Mouse (Mus musculus) CD4-positive helper T cell, adult 2 months (primary cell): ENCODE data around the gene Dnm2.
A peak's percentile ranks its signal among the peaks of the same experiment; 100 is the strongest.

ENCODE experiments used
- DNase-seq: peaks from one replicate; pipeline ENCODE4 v3.0.0-alpha.2; 2012; ENCODE audit warnings: low read depth, missing footprints, low spot score

The Dnm2 gene

DNA sequence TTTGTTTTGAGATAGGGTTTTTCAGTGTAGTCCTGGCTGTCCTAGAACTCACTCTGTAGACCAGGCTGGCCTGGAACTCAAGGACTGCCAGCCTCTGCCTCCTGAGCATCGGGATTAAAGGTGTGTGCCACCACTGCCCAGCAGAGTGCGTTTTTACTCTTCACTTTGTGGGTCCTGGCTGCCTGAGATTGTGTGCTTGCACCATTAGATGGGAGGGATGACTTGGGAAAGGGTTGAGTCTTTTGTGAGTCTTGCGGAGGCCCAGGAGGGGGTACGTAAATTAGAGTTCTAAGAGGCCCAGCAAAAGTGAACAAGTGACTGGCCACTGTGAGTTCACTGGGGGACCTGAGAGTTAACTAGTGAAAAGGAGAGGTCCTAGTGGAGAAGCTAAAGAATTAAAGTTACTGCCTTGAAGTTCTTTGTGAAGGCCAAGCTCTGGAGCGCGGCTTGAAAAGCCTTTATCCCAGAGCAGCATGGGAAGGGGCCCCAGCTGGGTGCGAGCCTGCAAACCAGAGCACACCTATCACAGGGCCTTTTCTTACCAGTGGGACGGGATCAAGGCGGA, 120.7 kb downstream of the Dnm2 start:
- peak; percentile 22 for DNase-seq

DNA sequence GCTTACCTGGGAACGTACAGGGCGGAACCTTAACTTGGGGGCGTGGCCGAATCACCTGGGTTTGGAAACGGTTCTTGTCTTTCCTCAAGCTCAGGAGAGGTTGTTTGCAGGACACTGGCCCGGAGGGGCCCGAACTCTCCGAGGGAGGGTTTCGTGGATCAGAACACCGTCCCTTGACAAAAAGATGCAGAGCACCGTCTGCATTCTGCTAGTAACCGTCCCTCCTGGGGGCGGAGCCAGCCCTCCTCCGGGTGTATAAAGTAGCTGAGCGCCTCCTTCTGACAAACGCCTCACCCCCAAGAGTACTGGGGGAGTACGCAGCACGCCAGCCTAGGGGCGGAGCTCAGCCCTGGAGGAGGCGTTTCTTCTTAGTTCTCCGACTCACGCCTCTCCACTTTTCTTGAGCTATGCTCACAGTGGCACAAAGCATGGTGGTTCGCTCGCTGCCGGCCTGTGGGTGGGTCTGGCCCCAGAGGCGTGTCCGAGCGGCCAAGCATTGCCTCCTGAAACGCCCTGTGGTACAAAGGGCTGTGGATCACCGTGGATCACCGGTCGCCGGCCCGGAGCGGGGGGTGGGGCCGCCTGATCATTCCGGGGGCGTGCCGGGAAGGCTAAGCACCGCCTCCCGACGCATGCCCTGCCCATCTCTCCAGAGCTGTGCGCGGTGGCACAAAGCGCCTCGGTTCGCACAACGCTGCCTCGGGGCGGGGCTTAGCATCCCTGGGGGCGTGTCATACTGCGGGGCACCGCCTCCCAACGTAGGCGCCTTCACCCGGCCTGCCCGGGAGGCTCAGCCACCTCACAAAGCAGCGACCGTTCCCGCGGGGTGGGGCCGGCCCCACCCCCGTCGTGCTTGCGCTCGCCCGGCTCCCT, 121.4 kb downstream of the Dnm2 start:
- peak; percentile 99 for DNase-seq

DNA sequence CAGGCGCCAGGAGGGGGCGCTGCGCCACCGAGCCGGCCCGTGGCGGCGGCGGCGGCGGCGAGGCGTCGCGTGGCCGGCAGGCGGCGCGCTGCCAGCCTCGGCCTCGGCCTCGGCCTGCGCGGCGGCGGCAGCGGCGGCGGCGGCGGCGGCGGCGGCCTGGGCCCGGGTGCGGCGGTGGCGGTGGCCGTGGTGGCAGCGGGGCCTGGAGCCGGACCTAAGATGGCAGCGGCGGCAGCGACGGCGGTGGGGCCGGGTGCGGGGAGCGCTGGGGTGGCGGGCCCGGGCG, 122.0 kb downstream of the Dnm2 start, which contains the start of gene Carm1:
Carm1 (plus strand) TSS at position 106 of the 286 bp plus-strand sequence.
- DNase-seq, result no peak

DNA sequence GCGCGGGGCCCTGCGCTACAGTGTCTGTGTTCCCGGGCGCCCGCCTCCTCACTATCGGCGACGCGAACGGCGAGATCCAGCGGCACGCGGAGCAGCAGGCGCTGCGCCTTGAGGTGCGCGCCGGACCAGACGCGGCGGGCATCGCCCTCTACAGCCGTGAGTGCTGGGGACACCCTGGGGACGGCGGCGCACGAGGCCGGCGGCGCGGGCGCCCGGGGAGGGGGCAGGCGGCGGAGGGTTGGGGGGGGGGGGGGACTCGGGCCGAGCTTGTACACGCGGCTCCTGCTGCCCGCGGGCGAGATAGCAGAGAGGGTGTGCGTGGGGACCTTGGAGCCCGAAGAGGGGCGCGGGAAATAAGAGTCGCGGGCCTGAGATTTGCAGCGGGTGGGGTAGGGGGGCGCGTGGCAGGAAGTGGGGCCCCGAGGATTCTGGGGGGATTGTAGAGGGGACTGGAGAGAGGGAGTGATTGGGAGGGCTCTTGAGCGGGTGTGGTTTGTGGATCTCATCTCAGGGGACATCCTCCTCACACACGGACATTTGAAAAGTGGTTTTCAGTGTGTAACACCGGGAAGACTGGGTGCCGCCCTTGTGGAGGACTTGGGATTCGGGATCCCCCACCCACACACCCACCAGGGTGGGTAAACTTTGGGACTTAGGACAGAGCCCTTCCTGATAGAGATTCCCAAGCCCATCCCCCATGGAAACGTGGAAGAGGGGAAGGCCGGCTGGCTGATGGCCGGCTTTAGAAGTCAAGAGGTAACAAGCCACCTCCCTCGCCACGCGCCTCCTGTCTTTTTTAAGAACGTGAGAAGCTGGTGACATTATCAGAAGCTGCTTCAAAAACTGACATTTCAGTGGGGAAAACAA, 122.6 kb downstream of the Dnm2 start:
- peak; percentile 79 for DNase-seq

DNA sequence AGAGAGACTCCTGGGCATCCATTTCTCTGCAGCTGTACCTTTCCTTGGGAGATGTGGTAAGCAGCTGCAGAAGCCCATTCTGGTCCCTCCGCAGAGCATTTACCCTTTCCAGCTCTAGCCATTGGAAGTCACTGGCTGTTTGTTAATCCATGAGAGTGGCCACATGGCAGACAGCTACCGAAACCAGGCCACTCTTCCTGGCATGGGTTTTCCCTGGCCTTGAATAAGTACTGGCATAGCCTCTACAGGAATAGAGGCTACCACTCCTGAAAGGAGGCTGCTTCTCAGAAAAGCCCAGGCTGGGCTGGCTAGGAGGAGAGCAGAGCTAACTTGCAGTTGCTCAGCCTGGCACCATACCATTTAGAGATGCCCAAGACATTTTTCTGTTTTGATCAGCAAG, 126.3 kb downstream of the Dnm2 start:
- no peak for DNase-seq

DNA sequence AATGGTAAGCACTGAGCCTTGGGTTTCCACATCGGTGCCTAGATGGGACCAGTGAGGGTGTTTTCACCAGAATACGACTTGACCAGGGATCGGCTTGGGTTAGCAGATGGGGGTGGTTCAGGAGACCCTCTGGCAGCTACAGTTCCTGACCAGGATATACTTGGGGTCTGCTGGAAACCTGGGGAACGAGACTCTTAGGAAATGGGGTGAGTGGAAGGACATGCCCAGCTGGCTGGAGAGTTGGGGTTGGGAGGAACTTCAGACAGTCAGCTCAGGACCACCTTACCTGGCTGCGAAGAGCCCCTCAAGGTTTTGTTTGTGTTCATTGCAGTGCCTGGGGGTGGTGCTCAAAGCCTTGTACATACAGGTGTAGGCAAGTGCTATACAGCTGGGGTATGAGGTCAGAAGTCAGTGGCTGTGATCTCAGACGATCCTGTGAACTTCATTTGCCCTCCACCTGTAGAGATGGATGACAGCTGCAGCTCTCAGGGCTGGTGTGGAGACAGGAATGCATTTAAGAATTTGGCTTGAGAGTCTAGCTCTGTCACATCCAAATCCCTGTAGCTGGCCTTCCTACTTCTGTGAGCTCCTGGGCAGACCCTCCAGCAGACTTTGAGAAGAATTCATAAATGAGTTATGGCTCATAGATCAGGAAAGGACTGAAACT, 129.0 kb downstream of the Dnm2 start:
- DNase-seq, result no peak

DNA sequence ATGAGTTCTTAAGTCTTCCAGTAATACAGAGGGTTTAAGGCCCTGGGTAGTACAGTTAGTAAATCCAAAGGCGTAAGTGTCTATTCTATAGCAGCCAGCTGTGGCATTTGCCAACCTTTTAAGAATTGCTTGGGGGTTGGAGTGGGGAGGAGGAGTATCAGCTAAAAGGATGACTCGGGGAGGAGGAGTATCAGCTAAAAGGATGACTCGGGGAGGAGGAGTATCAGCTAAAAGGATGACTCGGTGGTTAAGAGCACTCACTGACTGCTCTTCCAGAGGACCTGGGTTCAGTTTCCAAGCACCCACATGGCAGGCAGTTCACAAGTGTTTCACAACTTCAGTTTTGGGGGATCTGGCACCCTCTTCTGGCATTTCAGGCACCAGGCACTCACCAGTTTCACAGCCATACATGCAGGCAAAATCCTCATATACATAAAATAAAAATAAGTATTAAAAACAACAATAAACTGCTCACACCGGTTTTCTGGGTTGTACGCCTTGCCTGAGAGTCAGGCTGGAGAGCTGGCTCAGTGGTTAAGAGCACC, 130.6 kb downstream of the Dnm2 start:
- no peak for DNase-seq

DNA sequence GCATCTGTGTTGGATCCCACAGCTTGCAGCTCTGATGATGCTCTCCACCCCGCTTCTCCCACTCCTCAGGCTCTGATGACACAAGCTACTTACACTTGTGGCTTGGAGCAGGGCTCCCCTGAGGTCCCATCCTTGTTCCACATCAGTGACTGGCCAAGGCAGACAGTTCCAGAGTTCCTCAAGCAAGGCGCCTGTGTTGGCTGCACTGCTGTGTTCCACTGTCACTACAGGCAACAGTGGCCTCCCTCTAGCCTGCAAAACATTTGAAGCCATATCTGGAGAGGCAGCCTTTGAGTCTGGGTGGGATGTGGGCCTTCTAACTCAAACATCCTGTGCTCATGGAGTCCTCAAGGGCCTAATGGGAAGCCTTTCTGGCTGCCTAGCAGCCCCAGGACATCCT, 132.3 kb downstream of the Dnm2 start:
- no peak for DNase-seq
